Mouse (Mus musculus) left cerebral cortex, adult 8-10 months (tissue): ENCODE results near the gene Tbl2. TPM values are rescaled to one million over a fixed set of nuclear protein-coding genes. Genes with fewer than 3 reads are reported as not detected.

Experiments used
- DNase-seq, 2 experiments: peaks; one replicate each; pipeline ENCODE4 v3.0.0; 2022; ENCODE audit warnings: low spot score in 2 of 2
- microRNA-seq, 2 experiments: library from miRNA; unstranded; fragments of <30 nt; microRNA quantifications; one replicate each; pipeline ENCODE4 v1.2.0; 2022
- total RNA-seq, 4 experiments: library from RNA; stranded (reverse); gene quantifications; 2 replicates each; pipeline ENCODE4 v1.2.4; 2022

Tbl2 gene
- total RNA-seq, 4 experiments from 2014 or later, result 22.9 to 28.7 (median 27.5) TPM

DNA sequence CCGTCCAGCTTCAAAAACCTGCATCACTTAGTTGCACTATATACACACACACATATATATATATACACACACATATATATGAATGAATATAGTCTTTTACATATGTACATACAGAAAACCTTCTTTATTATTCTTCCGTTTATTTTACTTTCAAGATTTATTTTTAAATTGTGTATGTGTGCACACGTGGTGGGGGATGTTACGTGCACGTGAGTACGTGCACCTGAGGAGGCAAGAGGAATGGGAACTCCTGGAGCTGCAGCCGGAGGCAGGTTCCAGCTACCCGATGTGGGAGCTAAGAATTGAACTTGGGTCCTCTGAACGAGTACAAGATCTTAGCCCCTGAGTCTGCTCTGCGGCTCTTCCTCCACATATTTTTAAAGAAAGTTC is 36.8 kb downstream of the Tbl2 start:
- DNase-seq, result no peak

DNA sequence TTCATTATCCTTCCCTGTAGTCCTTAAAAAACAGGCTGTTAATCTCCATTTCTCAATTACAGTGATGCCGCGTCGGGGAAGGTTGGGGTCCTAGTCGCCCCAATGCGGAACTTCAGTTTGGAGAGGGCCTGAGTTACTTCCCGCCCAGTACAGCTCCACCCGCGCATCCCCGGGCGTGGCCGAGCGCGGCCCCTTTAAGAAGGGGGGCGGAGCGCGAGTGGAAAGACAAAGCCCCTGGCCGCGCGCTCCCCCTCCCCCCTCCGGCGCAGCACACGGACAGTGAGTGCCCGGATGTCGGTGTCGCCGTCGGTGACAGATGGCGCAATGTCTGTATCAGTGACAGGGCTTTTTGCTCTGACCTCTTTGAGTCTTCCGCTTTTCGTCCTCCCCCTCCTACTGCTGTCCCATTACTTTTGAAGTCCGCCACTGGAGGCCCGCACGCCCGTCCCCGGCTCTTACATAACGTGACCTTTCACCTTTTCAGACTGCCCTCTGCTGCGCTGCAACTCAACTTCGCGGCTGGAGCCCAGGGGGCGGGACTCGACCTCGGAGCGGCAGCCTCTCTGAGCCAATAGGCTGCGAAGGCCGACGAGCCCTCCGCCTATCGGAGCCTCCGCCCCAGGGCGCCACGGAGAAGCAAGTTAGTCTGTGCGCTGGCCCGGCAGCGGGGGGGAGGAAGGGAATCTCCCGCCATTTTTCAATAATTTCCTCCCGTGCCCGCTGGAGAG is 37.3 kb downstream of the Tbl2 start, which contains the start of gene Baz1b:
TSS of gene Baz1b (plus strand) at position 644 of the 728 bp plus-strand sequence.
- peak; percentile 94 to 99 for DNase-seq

DNA sequence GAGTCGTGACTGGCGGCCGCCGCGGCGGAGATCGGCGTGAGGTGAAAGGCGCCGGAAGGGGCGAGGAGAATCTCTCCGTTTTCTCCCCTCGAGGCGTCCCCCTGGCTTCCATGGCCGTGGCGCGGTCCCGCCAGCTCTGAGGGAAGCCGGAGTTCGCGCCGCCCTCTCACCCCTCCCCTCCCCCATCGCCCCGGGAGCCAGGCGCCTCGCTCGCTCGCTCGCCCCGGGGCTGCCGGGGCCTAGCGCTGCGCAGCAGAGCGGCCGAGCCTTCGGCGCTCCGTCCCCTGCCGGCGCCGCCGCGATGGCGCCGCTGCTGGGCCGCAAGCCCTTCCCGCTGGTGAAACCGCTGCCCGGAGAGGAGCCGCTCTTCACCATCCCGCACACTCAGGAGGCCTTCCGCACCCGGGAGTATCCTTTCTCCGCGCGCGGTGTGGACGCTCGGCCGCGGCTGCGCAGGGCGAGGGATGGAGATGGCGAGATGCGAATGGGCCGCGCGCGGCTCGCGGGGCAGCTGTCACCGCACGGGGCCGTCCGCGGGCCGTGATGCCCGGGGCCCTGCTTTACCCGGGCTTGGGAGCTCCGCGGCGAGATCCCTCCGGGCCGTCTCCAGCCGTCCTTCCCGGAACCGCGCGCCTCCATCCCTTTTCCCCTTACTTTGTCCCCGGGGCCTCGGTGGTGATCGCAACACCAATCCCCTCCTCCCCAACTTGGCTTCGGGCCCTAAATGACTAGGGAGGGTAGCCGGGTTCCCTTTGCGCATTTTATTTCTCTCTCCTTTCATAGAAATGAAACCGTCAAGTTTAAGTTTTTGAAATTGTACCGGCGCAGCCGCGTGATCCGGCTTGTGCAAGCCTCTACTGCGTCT is 38.1 kb downstream of the Tbl2 start:
- DNase-seq, result no peak

DNA sequence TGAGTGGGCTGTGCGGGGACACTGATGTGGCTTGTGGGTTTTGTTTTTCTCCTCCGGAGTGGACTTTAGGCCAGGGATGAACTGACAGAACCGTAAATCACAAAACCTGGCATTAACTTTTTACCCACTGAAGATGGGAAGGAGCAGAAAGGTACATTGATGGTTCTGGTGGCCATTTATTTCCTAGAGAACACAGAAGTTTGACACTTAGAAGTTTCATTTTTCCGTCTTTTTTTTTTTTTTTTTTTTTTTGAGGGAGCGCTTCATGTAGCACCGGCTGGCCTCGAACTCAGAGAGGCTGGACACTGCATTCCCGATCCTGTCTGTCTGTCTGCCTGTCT is 38.7 kb downstream of the Tbl2 start:
- DNase-seq, result no peak

DNA sequence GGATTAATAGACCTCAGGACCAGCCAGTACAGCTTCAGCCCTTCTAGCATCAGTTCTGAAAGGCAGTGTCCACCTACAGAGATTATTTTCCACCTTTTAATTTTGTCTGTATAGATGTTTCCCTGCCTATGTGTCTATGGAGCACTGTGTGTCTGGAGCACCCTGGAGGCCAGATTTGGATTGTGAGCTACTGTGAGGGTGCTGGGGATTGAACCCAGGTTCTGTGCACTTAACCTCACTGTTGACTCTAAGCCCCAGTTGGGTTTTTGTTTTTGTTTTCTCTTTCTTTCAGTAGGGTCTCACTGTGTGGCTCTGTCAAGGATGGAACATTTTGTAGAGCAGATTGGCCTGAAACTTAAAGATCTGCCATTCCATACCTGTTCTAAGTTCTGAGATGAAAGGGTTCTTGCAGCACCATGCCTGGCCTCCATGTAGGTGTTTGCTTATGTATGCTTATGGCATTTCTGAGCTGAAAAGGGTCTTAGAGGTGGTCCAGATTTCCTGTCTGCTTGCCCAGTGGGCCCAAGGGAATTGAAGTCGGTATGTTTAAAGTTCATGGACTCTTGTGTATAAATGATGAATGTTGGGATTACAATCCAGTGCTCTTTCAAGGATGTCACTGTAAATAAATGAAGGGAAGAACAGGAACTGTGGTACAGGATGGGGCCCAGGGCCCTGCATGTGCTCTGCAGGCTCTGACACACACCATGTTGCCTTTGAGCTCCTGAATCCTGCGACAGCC is 40.0 kb downstream of the Tbl2 start:
- no peak for DNase-seq

DNA sequence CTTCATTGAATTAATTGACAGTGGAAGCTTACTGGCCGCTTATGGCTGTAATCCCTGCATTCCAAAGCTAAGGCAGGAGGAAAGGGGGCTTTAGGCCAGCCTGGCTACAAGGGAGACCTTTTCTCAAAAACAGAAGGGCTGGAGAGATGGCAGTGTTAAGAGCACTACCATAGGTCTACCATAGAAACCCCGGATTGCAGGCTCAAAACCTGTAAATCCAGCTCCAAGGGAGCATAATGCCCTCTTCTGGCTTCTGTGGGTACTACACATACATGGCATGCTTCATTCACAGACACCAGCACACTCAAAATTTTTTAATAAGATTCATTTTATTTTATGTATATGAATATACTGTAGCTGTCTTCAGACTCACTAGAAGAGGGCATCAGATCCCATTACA is 42.2 kb downstream of the Tbl2 start:
- DNase-seq, result no peak

DNA sequence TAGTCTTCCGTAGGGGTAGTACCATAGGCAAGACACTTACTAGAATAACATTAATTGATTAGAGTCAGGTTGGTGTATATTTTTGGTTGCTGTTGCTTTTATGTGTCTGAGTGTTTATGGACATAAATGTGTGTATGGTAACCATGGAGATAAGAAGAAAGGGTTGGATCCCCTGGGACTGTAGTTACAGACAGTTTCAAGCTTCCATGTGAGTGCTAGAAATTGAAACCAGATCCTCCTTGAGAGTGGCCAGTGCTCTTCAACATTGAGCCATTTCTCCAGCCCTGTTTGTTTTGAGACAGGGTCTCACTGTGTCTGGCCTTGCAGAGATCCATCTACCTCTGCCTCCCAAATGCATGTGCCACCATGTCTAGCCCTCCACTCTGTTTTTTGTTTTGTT is 43.0 kb downstream of the Tbl2 start:
- DNase-seq, result no peak

DNA sequence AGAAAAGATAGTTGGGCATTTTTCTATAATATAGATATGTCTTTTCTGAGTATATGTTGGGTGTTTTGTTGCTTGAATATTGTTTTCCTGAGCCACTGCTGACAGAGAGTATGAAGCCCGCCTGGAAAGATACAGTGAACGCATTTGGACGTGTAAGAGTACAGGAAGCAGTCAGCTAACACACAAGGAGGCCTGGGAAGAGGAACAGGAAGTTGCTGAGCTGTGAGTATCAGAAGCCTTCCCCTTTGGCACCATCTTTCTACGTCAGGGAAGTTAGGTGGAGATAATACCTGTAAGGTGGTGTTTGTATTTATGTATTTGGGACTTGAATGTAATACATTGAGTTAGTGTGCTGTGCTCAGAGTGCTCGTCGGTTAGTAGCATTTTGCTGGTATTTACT is 46.9 kb downstream of the Tbl2 start:
- DNase-seq, result no peak

DNA sequence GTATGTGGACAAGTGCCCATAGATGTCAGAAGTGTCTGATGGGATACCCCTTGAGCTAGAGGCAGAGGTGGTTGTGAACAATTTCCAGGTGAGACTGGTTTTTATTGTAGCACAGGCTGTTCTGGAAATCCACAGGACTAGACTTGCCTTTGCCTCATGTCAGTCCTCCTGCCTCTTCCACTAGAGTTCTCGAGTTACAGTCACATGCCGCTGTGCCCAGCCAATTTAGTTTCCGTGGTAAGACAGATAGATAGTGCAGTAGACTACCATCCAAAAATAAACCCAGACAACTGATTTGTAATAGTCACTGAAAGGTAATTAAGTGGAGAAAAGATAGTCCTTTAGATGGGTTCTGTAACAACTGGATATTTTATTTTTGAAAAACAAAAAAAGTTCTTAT is 53.3 kb downstream of the Tbl2 start:
- no peak for DNase-seq

DNA sequence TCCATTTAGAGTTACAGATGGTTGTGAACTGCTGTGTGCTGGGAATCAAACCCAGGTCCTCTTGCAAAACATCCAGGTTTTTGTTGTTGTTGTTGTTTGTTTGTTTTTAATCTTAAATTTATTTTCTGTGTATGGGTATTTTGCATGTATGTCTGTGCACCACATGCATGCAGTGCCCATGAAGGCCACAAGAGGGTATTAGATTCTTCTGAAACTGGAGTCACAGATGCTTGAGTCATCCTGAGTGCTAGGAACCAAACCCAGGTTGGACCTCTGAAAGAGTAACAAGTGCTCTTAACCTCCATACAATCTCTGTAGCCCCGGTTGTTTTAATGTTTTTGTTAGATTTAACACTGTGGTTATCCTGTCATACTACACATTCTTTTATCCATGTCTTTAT is 58.7 kb downstream of the Tbl2 start:
- no peak for DNase-seq

Small RNA genes within 50 kb of the gene (microRNA-seq; reads per million reads assigned to microRNA genes)
- gene Gm25315, result 0 reads per million in 2 experiments

Other genes starting within 250 kb of the Tbl2 start
- not detected for gene Tmem270, start 242.9 kb upstream of the Tbl2 start, total RNA-seq
- not detected for gene Cldn13, start 234.1 kb upstream of the Tbl2 start, total RNA-seq
- gene Mettl27, start 217.3 kb upstream of the Tbl2 start, total RNA-seq, result 10 to 100 TPM in 3 of 4 experiments, 1 to 10 TPM in 1; 9.7 to 11.5 (median 11.1) TPM
- gene Cldn4, start 202.7 kb upstream of the Tbl2 start, total RNA-seq, result not detected
- gene Cldn3, start 163.4 kb upstream of the Tbl2 start, total RNA-seq, result under 1 TPM in 2 of 4 experiments, not detected in 2; 0.50 to 0.93 TPM
- 10 to 100 TPM; 35.2 to 39.9 (median 36.7) TPM for gene Abhd11, start 140.5 kb upstream of the Tbl2 start, total RNA-seq
- gene Stx1a, start 126.2 kb upstream of the Tbl2 start, total RNA-seq, result 100 to 1,000 TPM; 239 to 271 (median 248) TPM
- gene Dnajc30, start 85.5 kb upstream of the Tbl2 start, total RNA-seq, result 10 to 100 TPM; 40.1 to 43.0 (median 42.0) TPM
- gene Bud23, start 84.7 kb upstream of the Tbl2 start, total RNA-seq, result 10 to 100 TPM; 39.2 to 51.0 (median 47.5) TPM
- gene Vps37d, start 71.4 kb upstream of the Tbl2 start, total RNA-seq, result 10 to 100 TPM; 29.0 to 31.4 (median 29.7) TPM
- gene Mlxipl, start 59.8 kb upstream of the Tbl2 start, total RNA-seq, result 10 to 100 TPM in 1 of 4 experiments, 1 to 10 TPM in 3; 4.8 to 11.3 (median 7.4) TPM
- gene Bcl7b, start 18.6 kb downstream of the Tbl2 start, total RNA-seq, result 10 to 100 TPM; 51.9 to 65.5 (median 57.1) TPM
- 10 to 100 TPM; 69.3 to 77.7 (median 73.6) TPM for gene Baz1b, start 37.6 kb downstream of the Tbl2 start, total RNA-seq
- 1 to 10 TPM; 4.3 to 6.5 (median 5.4) TPM for gene Fzd9, start 101.6 kb downstream of the Tbl2 start, total RNA-seq
- under 1 TPM in 1 of 4 experiments, not detected in 3; 0.78 TPM for gene Fkbp6, start 200.4 kb downstream of the Tbl2 start, total RNA-seq
- gene Trim50, start 203.6 kb downstream of the Tbl2 start, total RNA-seq, result not detected
- gene Nsun5, start 220.3 kb downstream of the Tbl2 start, total RNA-seq, result 10 to 100 TPM; 13.6 to 22.3 (median 20.3) TPM
- gene Pom121, start 244.9 kb downstream of the Tbl2 start, total RNA-seq, result 10 to 100 TPM; 40.9 to 47.1 (median 44.0) TPM